Mouse (Mus musculus) heart, postnatal 0 days (tissue): ENCODE results near the gene Stx1a. TPM values are rescaled to one million over a fixed set of nuclear protein-coding genes. Genes with fewer than 3 reads are reported as not detected.

Experiments used
- ATAC-seq: fragments of 200-750 bp; cut with Nextera tagmentation; 2 replicates; pipeline ENCODE4 v1.8.0; 2017; ENCODE audit warnings: low read depth, moderate number of reproducible peaks, moderate library complexity; ENCODE audit not compliant: insufficient read depth
- DNase-seq: peaks from one replicate; pipeline ENCODE4 v3.0.0-alpha.2; 2016; ENCODE audit warnings: low spot score
- H3K27ac ChIP-seq: fragments of 300-500 bp; sonication (generic); 2 replicates; pipeline ENCODE4 v1.5.1; 2014; ENCODE audit warnings: low read depth, mild to moderate bottlenecking
- H3K27me3 ChIP-seq: fragments of 300-500 bp; sonication (generic); 2 replicates; pipeline ENCODE4 v1.6.1; 2014; ENCODE audit warnings: low read length, mixed read lengths; ENCODE audit not compliant: control insufficient read depth, insufficient read depth
- H3K36me3 ChIP-seq: fragments of 300-500 bp; sonication (generic); replicated peaks from 2 replicates; pipeline ENCODE4 v1.6.1; 2014; ENCODE audit warnings: low read length, mixed read lengths; ENCODE audit not compliant: control insufficient read depth, insufficient read depth
- H3K4me1 ChIP-seq: fragments of 300-500 bp; sonication (generic); 2 replicates; pipeline ENCODE4 v1.6.1; 2014; ENCODE audit warnings: antibody characterized with exemption; ENCODE audit not compliant: control insufficient read depth, insufficient read depth
- H3K4me2 ChIP-seq: fragments of 300-500 bp; sonication (generic); 2 replicates; pipeline ENCODE4 v1.6.1; 2014; ENCODE audit warnings: low read depth, mild to moderate bottlenecking, low read length, moderate library complexity
- H3K4me3 ChIP-seq: fragments of 300-500 bp; sonication (generic); 2 replicates; pipeline ENCODE4 v1.5.1; 2014; ENCODE audit warnings: low read depth, low read length
- H3K9ac ChIP-seq: fragments of 300-500 bp; sonication (generic); replicated peaks from 2 replicates; pipeline ENCODE4 v1.6.1; 2014; ENCODE audit warnings: low read depth, low read length, mixed read lengths
- H3K9me3 ChIP-seq: fragments of 300-500 bp; sonication (generic); replicated peaks from 2 replicates; pipeline ENCODE4 v1.6.1; 2016; ENCODE audit warnings: low read length; ENCODE audit not compliant: control insufficient read depth
- CTCF ChIP-seq: IDR thresholded peaks from 2 replicates; pipeline ENCODE4 v1.5.1; 2016; ENCODE audit warnings: antibody characterized with exemption, control low read depth, low read depth
- EP300 ChIP-seq: IDR thresholded peaks from 2 replicates; pipeline ENCODE4 v1.6.1; 2016; ENCODE audit warnings: antibody characterized with exemption, low read depth
- WGBS: fragments of 180-500 bp; shearing (Covaris S2); extraction: QIAGEN DNeasy Blood & Tissue Kit; methylation state at CpG from one replicate; pipeline ENCODE4 v1.1.7; 2014; 5-methylcytosine and 5-hydroxymethylcytosine counted together
- polyA plus RNA-seq: library from polyadenylated mRNA; unstranded; fragments of >200 nt; fragmentation: Nextera tagmentation; extraction: Ambion mirVana; gene quantifications from 2 replicates; pipeline ENCODE4 v1.2.1, GENCODE M21; 2015
- total RNA-seq: library from RNA; depleted of rRNA; stranded (reverse); fragments of >200 nt; gene quantifications from 2 replicates; pipeline ENCODE4 v1.2.3, GENCODE M21; 2014; ENCODE audit warnings: low replicate concordance

Stx1a gene
- total and polyA plus RNA-seq, 2 experiments from 2014 or later, result 2.3 to 2.5 TPM

- WGBS, result 91% methylated on average over 2 of the region's 2 CpGs
- no peak overlapping the region for H3K27ac ChIP-seq
- no peak for ATAC-seq
These were observed 48.8 kb downstream of the Stx1a start for GRCm38 (mm10) chr5:135072061-135072460.

DNA sequence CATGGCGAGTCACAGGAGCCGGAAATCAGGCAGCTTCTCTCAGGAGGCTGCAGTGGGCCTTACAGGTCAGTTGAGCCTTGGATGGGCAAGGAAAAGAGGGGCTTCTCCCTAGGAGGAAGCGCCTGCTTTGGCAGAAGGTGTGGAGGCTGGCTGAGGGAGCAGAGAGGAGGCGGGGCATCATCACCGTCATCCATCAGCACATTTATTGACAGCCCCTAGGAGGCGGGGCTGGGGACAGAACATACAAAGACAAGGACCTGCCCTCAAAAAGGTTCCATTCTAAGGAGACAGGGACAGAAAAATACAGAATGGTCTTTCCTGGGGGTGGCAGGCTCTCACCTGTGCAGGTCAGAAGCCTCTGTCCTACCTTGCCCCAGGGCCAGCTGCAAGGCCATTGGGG, 49.4 kb downstream of the Stx1a start:
- H3K9ac ChIP-seq, result no peak overlapping the region
- TF ChIP-seq EP300 (no peak), CTCF (no peak)
- H3K4me2 ChIP-seq, result no peak overlapping the region
- DNase-seq (no peak), ATAC-seq (no peak)
- no peaks in the 10 kb centered on the region for H3K9me3 ChIP-seq
- no peak overlapping the region for H3K27ac ChIP-seq
- no peaks in the 10 kb centered on the region for H3K27me3 ChIP-seq
- no peaks in the 10 kb centered on the region for H3K4me1 ChIP-seq
- H3K36me3 ChIP-seq, result no peaks in the 10 kb centered on the region
- WGBS, result 72% methylated on average over 6 of the region's 6 CpGs
- H3K4me3 ChIP-seq, result no peak overlapping the region

More at GRCm38 (mm10) chr5:135072061-135072460, 48.8 kb downstream of the Stx1a start:
- Histone ChIP-seq H3K9ac (no peak overlapping the region), H3K4me1 (no peaks in the 10 kb centered on the region), H3K9me3 (no peaks in the 10 kb centered on the region), H3K27me3 (no peaks in the 10 kb centered on the region), H3K4me2 (no peak overlapping the region), H3K36me3 (0 out of 2 replicates have a peak, but pooled peaks cover 3% of the 10 kb centered on the region), H3K4me3 (no peak overlapping the region)
- no peak for DNase-seq
- TF ChIP-seq CTCF, result no peak
- no peak for TF ChIP-seq EP300

GRCm38 (mm10) chr5:135073349-135074150, 50.3 kb downstream of the Stx1a start:
- Histone ChIP-seq H3K27ac (no peak overlapping the region), H3K4me1 (no peaks in the 10 kb centered on the region), H3K9ac (peak overlapping the region; percentile 33; the same call in 1 of the 2 replicates), H3K9me3 (no peaks in the 10 kb centered on the region), H3K4me3 (no peak overlapping the region), H3K36me3 (no peaks in the 10 kb centered on the region), H3K27me3 (no peaks in the 10 kb centered on the region), H3K4me2 (no peak overlapping the region)
- 39% methylated on average over 26 of the region's 26 CpGs for WGBS
- ATAC-seq, result no peak
- TF ChIP-seq EP300, result no peak
- no peak for TF ChIP-seq CTCF
- DNase-seq, result no peak

- Histone ChIP-seq H3K27ac (no peak overlapping the region), H3K4me3 (no peak overlapping the region), H3K36me3 (no peaks in the 10 kb centered on the region), H3K4me2 (no peak overlapping the region), H3K9ac (no peak overlapping the region), H3K27me3 (no peaks in the 10 kb centered on the region), H3K9me3 (no peaks in the 10 kb centered on the region), H3K4me1 (no peaks in the 10 kb centered on the region)
- ATAC-seq (no peak), DNase-seq (no peak)
- peak; percentile 24; the same call in 1 of the 2 replicates for TF ChIP-seq CTCF
- TF ChIP-seq EP300, result no peak
- WGBS, result 54% methylated on average over 4 of the region's 4 CpGs
These were observed 52.4 kb downstream of the Stx1a start for GRCm38 (mm10) chr5:135075655-135076054.

GRCm38 (mm10) chr5:135076368-135076767, 53.1 kb downstream of the Stx1a start:
- no peak overlapping the region for H3K4me3 ChIP-seq
- no peaks in the 10 kb centered on the region for H3K4me1 ChIP-seq
- no peaks in the 10 kb centered on the region for H3K27me3 ChIP-seq
- TF ChIP-seq EP300 (no peak), CTCF (no peak)
- 84% methylated on average over 14 of the region's 14 CpGs for WGBS
- H3K27ac ChIP-seq, result no peak overlapping the region
- ATAC-seq, result no peak
- DNase-seq, result no peak
- H3K36me3 ChIP-seq, result no peaks in the 10 kb centered on the region
- no peak overlapping the region for H3K4me2 ChIP-seq
- no peak overlapping the region for H3K9ac ChIP-seq
- H3K9me3 ChIP-seq, result no peaks in the 10 kb centered on the region
